Mouse (Mus musculus) intestine, embryonic 14.5 days (tissue): Measurements from ENCODE around the gene Ptrh2. TPM values are rescaled to one million over a fixed set of nuclear protein-coding genes. Genes with fewer than 3 reads are reported as not detected.

Source experiments
- polyA plus RNA-seq: library from polyadenylated mRNA; unstranded; fragments of >200 nt; fragmentation: Nextera tagmentation; extraction: Ambion mirVana; gene quantifications from 2 replicates; pipeline ENCODE4 v1.2.1, GENCODE M21; 2014

Ptrh2 gene
- polyA plus RNA-seq, 1 experiment from 2014 or later, result 35.4 TPM

Other genes with a start within 250 kb of the Ptrh2 start
- gene Rnft1, start 199.3 kb upstream of the Ptrh2 start, polyA plus RNA-seq, result 49.5 and 53.2 TPM in 2 replicates
- gene Rps6kb1, start 139.2 kb upstream of the Ptrh2 start, polyA plus RNA-seq, result 50.7 and 58.0 TPM in 2 replicates
- 9.9 and 10.6 TPM in 2 replicates for gene Tubd1, start 139.0 kb upstream of the Ptrh2 start, polyA plus RNA-seq
- 133 and 140 TPM in 2 replicates for gene Vmp1, start 149 bp upstream of the Ptrh2 start, polyA plus RNA-seq
- gene Cltc, start 73.6 kb downstream of the Ptrh2 start, polyA plus RNA-seq, result 177 and 190 TPM in 2 replicates
- gene Dhx40, start 123.8 kb downstream of the Ptrh2 start, polyA plus RNA-seq, result 19.5 and 20.1 TPM in 2 replicates